Mouse (Mus musculus): ENCODE data around the gene Tmem253. TPM values are rescaled to one million over a fixed set of nuclear protein-coding genes. Genes with fewer than 3 reads are reported as not detected.

Tmem253 gene
- total and polyA plus RNA-seq, 3 experiments: 0.64 to 1.9 TPM; not detected in 1

GRCm38 (mm10) chr14:52011683-52012082 is 3.8 kb upstream of the Tmem253 start:
- H3K4me3 ChIP-seq (replicated peaks in 1 of 3; ENCODE audit: low read depth in 2 of 3, low read length in 2 of 3, poor library complexity in 1 of 3): no peak overlapping the region
- no peaks in the 10 kb centered on the region for H3K27me3 ChIP-seq (replicated peaks)
- DNase-seq (ENCODE audit: extremely low read depth): no peak
- peaks cover 11 to 48% of the 10 kb centered on the region in 2 experiments for H3K4me1 ChIP-seq (ENCODE audit: control insufficient read depth in 1 of 2, insufficient read depth in 2 of 2)
- dilution Hi-C loops (cut with MboI; ENCODE audit: extremely low pct_ligation_motif_present, extremely low pct_unique_long_range_greater_than_20kb, low sequenced_read_pairs): no loop called here
- TF ChIP-seq SIN3A (IDR thresholded peaks at IDR 0.05; ENCODE audit: low read length) (0 out of 2 replicates have a peak, but pooled peaks have one; percentile 35), MEF2A (IDR thresholded peaks at IDR 0.05; ENCODE audit: borderline replicate concordance, low read depth, low read length) (no peak)
- H3K4me2 ChIP-seq (ENCODE audit: insufficient read depth, low read depth, poor library complexity, severe bottlenecking): no peak overlapping the region
- H3K36me3 ChIP-seq (replicated peaks in 1 of 2; ENCODE audit: control insufficient read depth in 1 of 2, insufficient read depth in 1 of 2, low read length in 1 of 2): peaks cover 19 to 28% of the 10 kb centered on the region in 2 experiments
- no peaks in the 10 kb centered on the region for H3K79me2 ChIP-seq (replicated peaks; ENCODE audit: control insufficient read depth, extremely low read depth, insufficient read depth, poor library complexity, severe bottlenecking)
- in situ Hi-C loops (cut with MboI; ENCODE audit: low pct_ligation_motif_present, low pct_unique_long_range_greater_than_20kb, low sequenced_read_pairs): no loop called here
- no peak overlapping the region for H3K9ac ChIP-seq (ENCODE audit: insufficient read depth, low read depth)
- H3K9me3 ChIP-seq (replicated peaks; ENCODE audit: low read length): no peaks in the 10 kb centered on the region
- H3K27ac ChIP-seq (ENCODE audit: insufficient read depth, low read depth): no peak overlapping the region

GRCm38 (mm10) chr14:52012085-52012484 is 3.4 kb upstream of the Tmem253 start:
- no peaks in the 10 kb centered on the region for H3K79me2 ChIP-seq (replicated peaks; ENCODE audit: control insufficient read depth, extremely low read depth, insufficient read depth, poor library complexity, severe bottlenecking)
- H3K4me3 ChIP-seq (replicated peaks in 1 of 3; ENCODE audit: low read depth in 2 of 3, low read length in 2 of 3, poor library complexity in 1 of 3): no peak overlapping the region
- H3K9me3 ChIP-seq (replicated peaks; ENCODE audit: low read length): no peaks in the 10 kb centered on the region
- dilution Hi-C loops (cut with MboI; ENCODE audit: extremely low pct_ligation_motif_present, extremely low pct_unique_long_range_greater_than_20kb, low sequenced_read_pairs) (no loop called here), in situ Hi-C loops (cut with MboI; ENCODE audit: low pct_ligation_motif_present, low pct_unique_long_range_greater_than_20kb, low sequenced_read_pairs) (no loop called here)
- no peak overlapping the region for H3K9ac ChIP-seq (ENCODE audit: insufficient read depth, low read depth)
- H3K36me3 ChIP-seq (replicated peaks in 1 of 2; ENCODE audit: control insufficient read depth in 1 of 2, insufficient read depth in 1 of 2, low read length in 1 of 2): peaks cover 15 to 27% of the 10 kb centered on the region in 2 experiments
- no peak overlapping the region for H3K27ac ChIP-seq (ENCODE audit: insufficient read depth, low read depth)
- H3K4me2 ChIP-seq (ENCODE audit: insufficient read depth, low read depth, poor library complexity, severe bottlenecking): no peak overlapping the region
- H3K4me1 ChIP-seq (ENCODE audit: control insufficient read depth in 1 of 2, insufficient read depth in 2 of 2): peaks cover 12 to 52% of the 10 kb centered on the region in 2 experiments
- TF ChIP-seq SMC3 (IDR thresholded peaks at IDR 0.05; ENCODE audit: low read depth, low read length) (no peak), ZC3H11A (IDR thresholded peaks at IDR 0.05; ENCODE audit: low read depth, low read length) (no peak), USF2 (conservative IDR thresholded peaks at IDR 0.05; ENCODE audit: low read depth, low read length) (no peak), MAX (IDR thresholded peaks at IDR 0.05; ENCODE audit: low read length) (no peak), ZKSCAN1 (IDR thresholded peaks at IDR 0.05; ENCODE audit: borderline replicate concordance, low read depth, low read length) (no peak), TBP (conservative IDR thresholded peaks at IDR 0.05; ENCODE audit: low read depth, low read length) (no peak), SIN3A (IDR thresholded peaks at IDR 0.05; ENCODE audit: low read length) (no peak), PAX5 (IDR thresholded peaks at IDR 0.05; ENCODE audit: low read length) (no peak), NELFE (IDR thresholded peaks at IDR 0.05; ENCODE audit: low read depth, low read length) (no peak), JUN (IDR thresholded peaks at IDR 0.05; ENCODE audit: insufficient read depth, low read depth, low read length) (no peak), TCF12 (IDR thresholded peaks at IDR 0.05; ENCODE audit: low read depth, low read length) (no peak), CHD2 (IDR thresholded peaks at IDR 0.05; ENCODE audit: low read length) (no peak)
- no peak for DNase-seq (ENCODE audit: extremely low read depth)
- H3K27me3 ChIP-seq (replicated peaks): no peaks in the 10 kb centered on the region

GRCm38 (mm10) chr14:52012553-52012952 is 2.9 kb upstream of the Tmem253 start:
- Histone ChIP-seq H3K4me3 (replicated peaks in 1 of 3; ENCODE audit: low read depth in 2 of 3, low read length in 2 of 3, poor library complexity in 1 of 3) (no peak overlapping the region), H3K9me3 (replicated peaks; ENCODE audit: low read length) (no peaks in the 10 kb centered on the region), H3K9ac (ENCODE audit: insufficient read depth, low read depth) (no peak overlapping the region), H3K79me2 (replicated peaks; ENCODE audit: control insufficient read depth, extremely low read depth, insufficient read depth, poor library complexity, severe bottlenecking) (no peaks in the 10 kb centered on the region), H3K4me1 (ENCODE audit: control insufficient read depth in 1 of 2, insufficient read depth in 2 of 2) (peaks cover 12 to 53% of the 10 kb centered on the region in 2 experiments), H3K27me3 (replicated peaks) (no peaks in the 10 kb centered on the region), H3K27ac (ENCODE audit: insufficient read depth, low read depth) (no peak overlapping the region), H3K36me3 (replicated peaks in 1 of 2; ENCODE audit: control insufficient read depth in 1 of 2, insufficient read depth in 1 of 2, low read length in 1 of 2) (peaks cover 12 to 24% of the 10 kb centered on the region in 2 experiments), H3K4me2 (ENCODE audit: insufficient read depth, low read depth, poor library complexity, severe bottlenecking) (no peak overlapping the region)
- dilution Hi-C loops (cut with MboI; ENCODE audit: extremely low pct_ligation_motif_present, extremely low pct_unique_long_range_greater_than_20kb, low sequenced_read_pairs) (no loop called here), in situ Hi-C loops (cut with MboI; ENCODE audit: low pct_ligation_motif_present, low pct_unique_long_range_greater_than_20kb, low sequenced_read_pairs) (no loop called here)
- TF ChIP-seq ZNF384 (IDR thresholded peaks at IDR 0.05; ENCODE audit: low read depth, low read length): no peak
- DNase-seq (ENCODE audit: extremely low read depth): no peak

Measured in CH12.LX (cell line).